Mouse (Mus musculus) brown adipose tissue, adult 24 weeks (tissue): ENCODE measurements around the gene Gsx2. TPM values are rescaled to one million over a fixed set of nuclear protein-coding genes. Genes with fewer than 3 reads are reported as not detected.

Source experiments
- H3K27ac ChIP-seq: fragments of 200-500 bp; replicated peaks from 2 replicates; pipeline ENCODE4 v1.5.1; 2012; ENCODE audit warnings: low read depth, mild to moderate bottlenecking, low read length
- H3K4me1 ChIP-seq: fragments of 200-500 bp; 2 replicates; pipeline ENCODE4 v1.6.1; 2012; ENCODE audit warnings: low read length, mixed read lengths; ENCODE audit not compliant: control insufficient read depth, insufficient read depth, insufficient read length
- H3K4me3 ChIP-seq: fragments of 200-500 bp; 2 replicates; pipeline ENCODE4 v1.5.1; 2012; ENCODE audit warnings: low read depth, mild to moderate bottlenecking, low read length, moderate library complexity; ENCODE audit not compliant: insufficient read depth
- polyA plus RNA-seq: library from polyadenylated mRNA; stranded (reverse); fragments of >200 nt; gene quantifications from 2 replicates; pipeline ENCODE4 v1.2.4, GENCODE M21; 2012; ENCODE audit not compliant: missing spikeins, insufficient read depth, insufficient read length

The Gsx2 gene
- polyA plus RNA-seq, 1 experiment = not detected

DNA sequence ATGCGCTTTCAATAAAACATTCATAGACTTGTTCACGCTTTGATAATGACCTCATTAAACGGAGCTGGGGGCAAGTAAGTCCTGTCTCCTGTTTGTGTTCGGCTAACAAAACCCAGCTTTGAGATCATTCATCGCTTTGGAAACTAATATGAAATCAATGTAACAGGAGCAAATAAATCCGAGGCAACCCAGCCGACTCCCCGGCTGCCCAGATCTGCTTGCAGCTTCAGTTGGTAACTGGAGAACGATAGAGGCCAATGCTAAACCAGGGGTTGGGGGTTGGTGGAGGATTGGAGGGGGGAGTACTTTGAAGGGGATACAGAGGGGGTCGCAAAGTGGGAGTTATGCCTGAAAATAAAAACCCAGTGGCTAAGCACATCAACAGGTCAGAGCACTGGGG, 3.5 kb upstream of the Gsx2 start:
- Histone ChIP-seq H3K27ac (no peak overlapping the region), H3K4me1 (peaks cover 5% of the 10 kb centered on the region; the same call in 1 of the 2 replicates), H3K4me3 (no peak overlapping the region)

DNA sequence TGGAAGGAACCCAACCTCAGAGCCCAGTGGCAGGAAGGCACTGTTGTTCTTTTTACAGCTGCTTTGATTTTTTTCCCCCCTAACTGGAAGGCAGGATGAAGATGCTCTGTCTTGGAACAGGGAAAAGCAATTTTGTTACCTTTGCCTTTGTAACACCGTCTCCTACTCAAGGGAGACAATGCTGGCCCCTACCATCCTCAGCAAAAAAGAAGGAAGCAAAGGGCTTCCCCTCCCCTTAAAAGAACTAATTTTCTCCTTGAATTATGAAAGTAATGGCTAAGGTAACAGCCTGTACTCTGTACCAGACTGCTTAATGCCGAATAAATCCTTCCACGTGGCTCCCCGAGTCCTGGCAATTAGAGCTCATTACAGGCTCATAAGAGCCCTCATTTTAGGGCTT, 2.9 kb upstream of the Gsx2 start:
- no peaks in the 10 kb centered on the region for H3K4me1 ChIP-seq
- H3K27ac ChIP-seq = no peak overlapping the region
- no peak overlapping the region for H3K4me3 ChIP-seq

DNA sequence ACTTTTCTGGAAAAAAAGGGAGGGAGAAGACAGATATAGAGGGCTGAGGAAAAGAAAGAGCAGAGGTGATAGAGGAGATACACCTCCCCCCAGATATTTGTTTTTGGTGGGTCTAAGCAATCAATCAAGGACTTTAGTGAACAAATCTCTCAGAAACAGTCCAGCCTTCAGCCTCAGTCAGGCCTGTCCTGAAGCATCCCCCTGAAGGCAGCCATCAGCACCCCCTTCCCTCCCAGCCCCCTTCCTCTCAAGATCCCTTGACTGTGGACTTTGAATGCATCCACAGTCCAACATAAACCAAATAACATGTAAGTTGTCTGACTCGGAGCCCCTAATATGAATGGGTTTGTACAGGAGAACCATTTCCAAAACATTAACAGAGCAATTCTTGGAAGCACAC, 2.2 kb upstream of the Gsx2 start:
- no peak overlapping the region for H3K4me3 ChIP-seq
- H3K4me1 ChIP-seq = no peaks in the 10 kb centered on the region
- no peak overlapping the region for H3K27ac ChIP-seq

DNA sequence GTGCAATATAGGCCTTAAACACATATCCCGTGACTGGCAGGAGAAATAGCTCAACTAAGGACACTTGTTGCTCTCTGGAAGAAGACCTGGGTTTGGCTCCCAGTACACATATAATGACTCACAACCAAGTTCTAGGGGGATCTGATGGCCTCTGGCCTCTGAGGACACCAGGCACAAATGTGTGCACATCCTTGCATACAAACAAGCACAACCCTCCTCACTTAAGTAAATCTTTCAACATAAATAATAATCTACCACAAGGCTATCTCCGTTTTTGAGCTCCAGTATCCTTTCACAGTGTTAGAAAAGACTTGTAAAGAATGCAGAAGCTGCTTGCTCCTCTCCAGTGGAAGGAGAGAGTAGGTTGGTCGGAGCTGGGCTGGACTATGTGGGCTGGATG, 1.7 kb upstream of the Gsx2 start:
- H3K27ac ChIP-seq = no peak overlapping the region
- no peak overlapping the region for H3K4me3 ChIP-seq
- H3K4me1 ChIP-seq = no peaks in the 10 kb centered on the region

DNA sequence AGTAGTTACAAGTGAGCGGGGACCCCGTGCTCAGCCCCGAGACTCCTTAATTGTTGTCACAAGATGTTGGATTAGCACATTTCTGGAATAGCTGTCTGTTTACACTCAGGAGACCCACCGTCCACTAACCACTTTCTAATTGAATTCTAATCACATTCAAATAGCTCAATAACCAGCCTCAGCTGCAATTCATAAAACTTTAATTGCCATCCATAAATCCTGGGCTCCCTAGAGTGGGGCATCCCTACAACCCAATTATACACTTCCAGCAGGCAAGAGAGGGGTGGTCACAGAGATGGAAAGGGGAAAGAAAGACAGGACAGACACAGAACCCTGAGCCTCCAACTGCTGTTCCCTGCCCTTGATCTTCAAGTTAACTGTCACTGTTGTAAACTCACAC, 1.3 kb upstream of the Gsx2 start:
- no peak overlapping the region for H3K4me3 ChIP-seq

DNA sequence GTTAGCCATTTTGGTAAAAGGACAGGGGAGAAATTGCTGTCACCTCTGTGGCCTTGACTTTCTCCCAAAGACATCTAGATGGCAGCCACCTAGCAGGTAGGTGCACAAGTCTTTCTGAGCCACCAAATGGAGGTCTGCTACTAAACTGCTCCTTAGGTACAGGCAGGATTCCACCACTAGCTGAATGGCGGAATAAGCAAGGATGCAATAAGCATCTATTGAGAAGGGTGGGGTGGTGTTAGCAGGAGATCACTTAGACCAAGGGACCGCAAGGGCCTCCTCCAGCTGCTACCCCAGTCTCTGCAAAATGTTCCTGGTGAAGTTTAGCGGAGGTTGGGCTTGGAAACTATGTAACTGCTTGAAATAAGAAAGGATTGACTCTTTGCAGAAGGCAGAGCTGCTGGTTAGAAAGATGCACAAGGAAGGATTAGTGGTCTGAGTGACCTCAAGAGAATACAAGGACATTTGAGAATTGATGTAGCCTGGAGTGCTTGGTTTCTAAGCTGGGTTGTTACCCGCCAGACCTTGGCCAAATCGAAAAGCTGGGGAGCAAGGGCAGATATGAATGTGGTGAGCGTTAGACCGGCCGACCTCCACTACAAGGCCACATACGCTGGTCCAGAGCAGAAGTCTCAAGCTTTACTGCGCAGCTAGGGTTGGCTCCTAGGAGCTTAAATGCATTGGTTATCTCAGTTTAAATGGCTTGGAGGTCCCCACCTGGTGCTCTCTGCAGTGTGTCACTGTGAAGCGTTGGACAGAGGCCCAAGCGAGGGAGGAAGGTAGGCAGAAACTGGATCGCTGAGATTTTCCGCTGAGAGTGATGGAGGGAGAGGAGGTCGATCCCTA, 641 bp upstream of the Gsx2 start:
- no peaks in the 10 kb centered on the region for H3K4me1 ChIP-seq
- no peak overlapping the region for H3K27ac ChIP-seq
- no peak overlapping the region for H3K4me3 ChIP-seq

More for the DNA sequence above, 1.3 kb upstream of the Gsx2 start:
- no peak overlapping the region for H3K27ac ChIP-seq
- no peaks in the 10 kb centered on the region for H3K4me1 ChIP-seq

DNA sequence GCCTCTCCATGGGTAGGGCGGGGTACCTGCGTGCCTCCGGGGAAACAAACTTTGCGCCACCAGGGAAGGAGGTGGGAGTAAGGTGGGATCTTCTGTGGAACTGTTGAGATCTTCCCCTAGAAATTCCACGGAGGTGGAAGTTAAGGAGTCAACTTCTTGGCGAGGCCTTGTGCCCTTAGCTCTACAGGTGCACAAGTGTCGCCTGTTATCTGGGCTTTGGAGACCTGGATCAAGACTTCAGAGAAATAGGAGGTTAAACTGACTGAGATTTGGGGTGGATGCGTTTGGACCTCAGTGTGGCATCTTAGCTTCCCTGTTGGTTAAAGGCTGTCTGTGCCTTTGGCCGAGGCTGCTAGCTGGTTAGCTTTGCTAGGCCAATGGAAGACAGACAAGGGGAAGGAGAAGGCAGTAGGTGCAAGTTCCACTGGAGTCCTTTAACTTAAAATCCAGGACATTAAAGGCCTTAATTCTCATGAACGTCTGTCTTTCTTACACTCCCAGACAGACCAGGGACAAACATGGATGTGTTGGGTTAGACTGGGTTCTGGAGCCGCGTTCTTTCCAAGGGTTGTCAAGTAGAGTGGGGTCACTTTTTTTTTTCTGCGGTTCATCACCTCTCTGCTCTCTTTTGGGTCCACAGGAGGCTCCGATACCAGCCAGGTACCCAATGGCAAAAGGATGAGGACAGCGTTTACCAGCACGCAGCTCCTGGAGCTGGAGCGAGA, 1.1 kb downstream of the Gsx2 start:
- Histone ChIP-seq H3K27ac (no peak overlapping the region), H3K4me3 (no peak overlapping the region), H3K4me1 (no peaks in the 10 kb centered on the region)

DNA sequence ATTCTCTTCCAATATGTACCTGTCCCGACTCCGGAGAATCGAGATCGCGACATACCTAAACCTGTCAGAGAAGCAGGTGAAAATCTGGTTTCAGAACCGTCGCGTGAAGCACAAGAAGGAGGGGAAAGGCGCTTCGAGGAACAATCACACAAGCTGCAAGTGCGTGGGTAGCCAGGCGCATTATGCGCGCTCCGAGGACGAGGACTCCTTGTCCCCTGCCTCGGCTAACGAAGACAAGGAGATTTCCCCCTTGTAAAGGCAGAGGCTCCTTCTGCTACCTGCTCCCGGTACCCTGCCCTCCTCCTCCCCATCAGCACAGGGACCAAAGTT, 1.6 kb downstream of the Gsx2 start:
- Histone ChIP-seq H3K27ac (no peak overlapping the region), H3K4me3 (no peak overlapping the region), H3K4me1 (no peaks in the 10 kb centered on the region)

DNA sequence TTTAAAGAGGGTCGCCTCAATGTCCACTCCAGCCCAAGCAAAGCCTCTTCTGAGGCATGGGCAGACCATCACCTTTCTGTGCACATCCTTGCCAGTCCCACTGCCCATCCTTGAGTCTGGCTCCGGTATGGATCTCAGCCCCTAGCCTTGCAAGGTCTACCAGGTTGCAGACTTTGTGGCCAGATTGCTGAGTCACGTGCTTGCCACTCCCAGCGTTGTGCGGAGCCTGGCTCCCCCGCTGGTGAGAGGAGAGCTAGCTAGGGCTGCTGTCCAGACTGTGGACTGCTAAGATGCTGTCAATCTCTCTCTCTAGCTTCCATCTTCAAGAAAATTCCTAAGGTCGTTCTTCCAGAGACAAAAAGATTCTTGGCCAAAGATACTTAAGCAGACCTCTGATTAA, 4.2 kb downstream of the Gsx2 start:
- Histone ChIP-seq H3K4me1 (no peaks in the 10 kb centered on the region), H3K4me3 (no peak overlapping the region), H3K27ac (no peak overlapping the region)

DNA sequence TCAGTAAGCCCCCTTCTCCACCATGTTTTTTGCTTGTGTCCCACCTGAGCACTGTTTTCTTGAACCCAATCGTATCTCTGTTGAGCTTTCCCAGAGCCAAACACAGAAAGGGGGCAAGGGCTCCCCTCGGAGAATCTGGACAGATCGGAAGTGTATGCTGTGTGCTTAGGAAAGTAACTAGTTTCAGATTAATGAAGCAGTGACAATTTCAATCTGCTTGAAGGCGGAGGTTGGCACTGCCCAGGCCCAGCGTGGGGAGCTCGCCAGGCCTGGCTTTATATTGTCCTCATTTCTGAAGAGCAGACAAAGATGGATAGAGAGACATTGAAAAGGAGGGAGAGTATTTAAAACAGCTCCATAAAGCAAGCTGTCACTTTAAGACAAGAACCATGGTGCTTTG, 7.0 kb downstream of the Gsx2 start:
- H3K27ac ChIP-seq = no peak overlapping the region
- no peak overlapping the region for H3K4me3 ChIP-seq

DNA sequence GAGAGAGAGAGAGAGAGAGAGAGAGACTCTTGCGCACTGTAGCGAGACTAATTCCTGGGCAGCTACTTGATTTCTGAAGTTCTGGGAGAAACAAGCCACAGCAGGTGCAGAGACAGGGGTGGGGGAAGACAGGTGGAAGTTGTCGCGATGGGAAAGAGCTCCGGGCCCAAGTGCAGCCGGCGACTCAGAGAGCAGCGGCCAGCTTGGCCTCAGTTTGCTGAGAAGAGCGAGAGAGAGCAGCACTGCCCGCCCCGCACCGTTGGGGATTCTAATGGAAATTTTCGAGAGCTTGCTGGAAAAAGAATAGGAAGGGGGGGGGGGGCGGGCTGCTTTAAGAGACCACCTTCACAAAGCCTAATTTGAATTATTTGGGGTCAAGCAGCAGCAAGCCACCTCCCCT, 7.7 kb downstream of the Gsx2 start:
- Histone ChIP-seq H3K27ac (no peak overlapping the region), H3K4me1 (no peaks in the 10 kb centered on the region), H3K4me3 (no peak overlapping the region)

More for the DNA sequence above, 7.0 kb downstream of the Gsx2 start:
- H3K4me1 ChIP-seq = no peaks in the 10 kb centered on the region

DNA sequence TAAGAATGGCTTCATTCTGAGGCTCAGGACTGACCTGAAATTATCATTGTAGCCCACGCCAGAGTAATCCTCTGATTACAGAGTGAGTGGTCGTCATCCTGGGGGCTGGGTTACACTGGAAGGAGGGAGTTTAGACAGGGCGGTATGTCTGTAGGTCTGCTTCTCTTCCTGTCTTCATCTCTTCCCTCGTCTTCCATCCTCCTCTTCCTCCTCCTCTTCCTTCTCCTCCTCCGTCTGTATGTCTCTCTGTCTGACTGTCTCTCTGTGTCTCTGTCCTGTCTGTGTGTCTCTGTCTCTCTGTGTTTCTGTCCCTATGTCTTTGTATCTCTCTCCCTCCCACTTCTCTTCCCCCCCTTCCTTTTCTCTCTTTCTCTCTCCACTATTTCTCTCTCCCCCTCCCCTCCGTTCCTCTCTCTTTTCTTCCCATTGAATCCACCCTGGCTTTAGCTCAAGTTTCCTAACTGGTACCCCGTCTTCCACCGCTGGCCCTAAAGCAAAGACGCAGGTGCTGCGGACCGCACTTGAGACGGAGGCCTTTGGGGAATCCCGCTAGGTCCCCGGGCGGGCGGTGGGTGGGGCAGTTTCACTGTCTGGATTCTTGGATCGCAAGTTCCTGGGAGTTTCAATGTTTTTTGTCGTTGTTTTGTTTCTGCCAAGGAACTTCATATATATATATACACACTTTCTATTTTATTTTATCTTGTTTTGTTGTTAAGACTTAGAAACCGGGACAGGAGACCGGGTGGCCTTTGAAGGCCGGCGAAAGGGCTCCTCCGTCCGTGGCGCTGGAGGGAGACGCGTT, 8.4 kb downstream of the Gsx2 start:
- H3K4me1 ChIP-seq = no peaks in the 10 kb centered on the region
- no peak overlapping the region for H3K27ac ChIP-seq
- H3K4me3 ChIP-seq = no peak overlapping the region

DNA sequence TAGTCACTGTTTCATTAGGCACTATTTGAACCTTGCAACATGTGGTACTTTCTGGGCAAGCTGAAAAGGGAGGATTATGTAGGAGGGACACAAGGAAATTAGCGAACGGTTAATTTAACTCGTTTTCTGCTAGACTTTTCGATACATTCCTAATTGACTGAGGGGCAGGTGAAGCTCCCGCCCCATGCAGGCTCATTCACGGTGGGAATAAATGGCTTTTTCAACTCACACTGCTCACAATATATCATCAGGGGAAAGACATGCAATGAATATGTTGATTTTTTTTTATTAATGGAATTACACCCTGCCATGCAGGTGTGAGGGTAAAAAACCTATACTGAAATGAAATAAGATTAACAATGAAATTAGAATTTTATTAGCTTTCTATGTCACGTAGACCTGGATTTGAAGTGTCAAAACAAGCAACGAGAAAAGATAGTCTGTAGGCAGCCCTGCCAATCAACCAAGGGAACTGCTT, 9.0 kb downstream of the Gsx2 start:
- no peaks in the 10 kb centered on the region for H3K4me1 ChIP-seq
- H3K4me3 ChIP-seq = no peak overlapping the region

DNA sequence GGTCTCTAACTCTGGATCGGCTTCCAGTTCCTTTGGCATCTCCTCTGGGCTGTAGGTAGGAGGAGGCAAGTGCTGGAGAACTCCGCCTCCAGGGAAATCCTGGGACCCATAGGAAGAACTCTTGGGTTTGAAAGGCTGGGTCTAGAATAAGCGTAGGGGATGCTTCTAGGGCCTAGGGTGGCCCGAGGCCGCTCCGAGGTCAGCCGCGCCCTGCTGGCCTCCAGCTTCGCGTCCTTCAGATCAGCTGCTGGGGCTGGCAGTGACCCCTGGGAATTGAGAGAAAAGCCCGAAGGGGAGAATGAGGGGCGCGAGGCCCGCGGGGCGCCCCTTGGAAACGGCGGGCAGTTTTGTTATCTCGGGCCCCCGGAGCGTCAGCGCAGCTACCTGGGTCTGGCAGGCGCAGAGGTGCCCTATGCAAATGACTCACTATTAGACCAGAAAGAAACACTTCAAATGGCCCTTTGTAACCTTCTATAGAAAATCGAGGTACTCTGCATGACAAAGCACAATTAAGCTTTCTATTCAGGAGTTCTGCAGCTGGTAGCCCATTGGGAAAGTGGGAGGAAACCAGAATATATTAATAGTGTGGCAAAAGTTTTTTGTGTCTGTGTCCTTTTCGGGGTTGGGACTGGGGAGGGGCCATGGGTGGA, 9.6 kb downstream of the Gsx2 start:
- no peaks in the 10 kb centered on the region for H3K4me1 ChIP-seq
- H3K27ac ChIP-seq = no peak overlapping the region
- no peak overlapping the region for H3K4me3 ChIP-seq

More for the DNA sequence above, 9.0 kb downstream of the Gsx2 start:
- H3K27ac ChIP-seq = no peak overlapping the region

DNA sequence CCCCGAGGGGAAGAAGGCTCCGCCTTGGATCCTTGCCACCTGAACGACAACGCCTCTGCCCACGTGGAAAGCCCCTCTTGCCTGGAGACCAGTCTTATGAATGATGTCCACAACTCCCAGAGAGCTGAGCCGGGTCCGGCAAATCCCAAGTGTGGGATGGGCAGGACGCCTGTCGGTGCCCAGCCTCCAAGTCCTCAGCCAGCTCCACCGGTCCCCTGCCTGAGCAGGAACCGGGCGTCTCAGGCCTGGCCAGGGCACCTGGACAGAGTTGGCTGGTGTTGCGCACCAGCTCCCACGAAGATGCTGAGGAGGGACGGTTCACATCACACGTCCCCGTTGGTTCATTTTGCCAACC, 10.1 kb downstream of the Gsx2 start:
- H3K4me3 ChIP-seq = no peak overlapping the region
- H3K4me1 ChIP-seq = no peaks in the 10 kb centered on the region
- no peak overlapping the region for H3K27ac ChIP-seq
